Mouse (Mus musculus): ENCODE results near the gene U2af1l4. TPM values are rescaled to one million over a fixed set of nuclear protein-coding genes. Genes with fewer than 3 reads are reported as not detected.

The U2af1l4 gene
- polyA plus RNA-seq (2012; rRNA removed): 31.6 and 36.5 TPM in 2 replicates

DNA sequence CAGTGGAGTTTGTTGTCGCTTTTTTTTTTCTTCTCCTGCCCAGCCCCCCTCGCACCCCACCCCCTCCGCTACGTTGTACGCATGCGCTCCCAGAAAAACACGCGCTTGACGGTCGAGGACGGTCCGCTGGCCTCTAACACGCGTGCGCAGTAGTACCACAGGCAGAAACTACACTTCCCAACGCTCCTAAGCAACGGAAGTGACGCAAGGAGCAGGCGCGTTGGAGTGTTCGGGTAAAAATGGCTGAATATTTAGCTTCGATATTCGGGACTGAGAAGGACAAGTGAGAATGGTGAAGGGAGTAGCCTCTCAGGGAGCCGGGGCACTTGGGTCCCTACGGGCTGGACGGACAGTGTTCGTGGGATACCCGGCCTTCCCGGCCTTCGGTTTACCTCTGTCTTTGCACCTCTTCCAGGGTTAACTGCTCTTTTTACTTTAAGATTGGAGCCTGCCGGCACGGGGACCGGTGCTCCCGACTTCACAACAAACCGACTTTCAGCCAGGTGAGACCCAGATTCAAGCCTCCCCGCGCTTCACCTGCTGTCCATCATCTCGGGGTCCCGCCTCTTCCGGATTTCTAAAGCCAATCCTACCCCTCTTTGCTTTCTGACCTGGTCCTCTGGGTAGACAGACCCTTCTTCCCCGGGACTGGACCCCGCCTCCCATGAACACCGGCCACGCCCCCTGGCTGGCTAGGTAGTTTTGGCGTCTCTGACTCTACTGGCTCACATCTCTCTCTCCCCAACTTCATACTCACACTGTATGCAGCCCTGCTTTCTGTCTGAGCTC is at the start of gene U2af1l4, which contains the start of the genes Gm49396 and Psenen:
Gene U2af1l4, plus strand, starts transcription at position 185 of the 789 bp plus-strand sequence.
Gene Gm49396, plus strand, starts transcription at position 228 of the 789 bp plus-strand sequence.
Gene Psenen, minus strand, starts transcription at position 511 of the 789 bp plus-strand sequence.
- H3K36me3 ChIP-seq (ENCODE audit: control insufficient read depth, insufficient read depth, low read length): peaks cover 2% of the 10 kb centered on the region; the same call in 1 of the 2 replicates
- H3K4me3 ChIP-seq (ENCODE audit: extremely low read depth, insufficient read depth, insufficient read length): peak within 1 kb of the TSS; percentile 90
- H3K27me3 ChIP-seq (ENCODE audit: control insufficient read depth, insufficient read depth, low read length): no peaks in the 10 kb centered on the region
- WGBS: under 1% methylated on average over 45 of the region's 45 CpGs
- peak within 1 kb of the TSS; percentile 95 for H3K27ac ChIP-seq (ENCODE audit: insufficient read depth, low read length)
- DNase-seq (ENCODE audit: low read depth in 1 of 2, low spot score in 2 of 2): peak; percentile 95 to 98
- peaks cover 6% of the 10 kb centered on the region; the same call in 1 of the 2 replicates for H3K4me1 ChIP-seq (ENCODE audit: control insufficient read depth, insufficient read depth, insufficient read length)
- TF ChIP-seq POLR2A (IDR thresholded peaks at IDR 0.05; ENCODE audit: low read depth, low read length) (no peak; the same call in 1 of the 2 replicates), CTCF (IDR thresholded peaks at IDR 0.05; ENCODE audit: extremely low read depth, insufficient read depth, insufficient read length, insufficient replicate concordance) (no peak)

- no peaks in the 10 kb centered on the region for H3K27me3 ChIP-seq (ENCODE audit: control insufficient read depth, insufficient read depth, low read length)
- no peaks in the 10 kb centered on the region for H3K36me3 ChIP-seq (ENCODE audit: control insufficient read depth, insufficient read depth, low read length)
- no peak overlapping the region for H3K27ac ChIP-seq (ENCODE audit: insufficient read depth, low read length)
- no peaks in the 10 kb centered on the region for H3K4me1 ChIP-seq (ENCODE audit: control insufficient read depth, insufficient read depth, insufficient read length)
- no peak for DNase-seq (ENCODE audit: low read depth in 1 of 2, low spot score in 2 of 2)
- no peak overlapping the region for H3K4me3 ChIP-seq (ENCODE audit: extremely low read depth, insufficient read depth, insufficient read length)
- 76% methylated on average over 24 of the region's 24 CpGs for WGBS
- TF ChIP-seq CTCF (IDR thresholded peaks at IDR 0.05; ENCODE audit: extremely low read depth, insufficient read depth, insufficient read length, insufficient replicate concordance) (no peak), POLR2A (IDR thresholded peaks at IDR 0.05; ENCODE audit: low read depth, low read length) (no peak)
These were observed 47.9 kb upstream of the U2af1l4 start for GRCm38 (mm10) chr7:30515003-30515760.

GRCm38 (mm10) chr7:30518325-30518724 is 44.8 kb upstream of the U2af1l4 start:
- no peak for DNase-seq (ENCODE audit: low read depth in 1 of 2, low spot score in 2 of 2)
- H3K4me3 ChIP-seq (ENCODE audit: extremely low read depth, insufficient read depth, insufficient read length): no peak overlapping the region
- H3K4me1 ChIP-seq (ENCODE audit: control insufficient read depth, insufficient read depth, insufficient read length): no peaks in the 10 kb centered on the region
- H3K27me3 ChIP-seq (ENCODE audit: control insufficient read depth, insufficient read depth, low read length): no peaks in the 10 kb centered on the region
- WGBS: 53% methylated on average over 8 of the region's 8 CpGs
- no peak for TF ChIP-seq CTCF (IDR thresholded peaks at IDR 0.05; ENCODE audit: extremely low read depth, insufficient read depth, insufficient read length, insufficient replicate concordance)
- TF ChIP-seq POLR2A (IDR thresholded peaks at IDR 0.05; ENCODE audit: low read depth, low read length): no peak
- no peaks in the 10 kb centered on the region for H3K36me3 ChIP-seq (ENCODE audit: control insufficient read depth, insufficient read depth, low read length)
- no peak overlapping the region for H3K27ac ChIP-seq (ENCODE audit: insufficient read depth, low read length)

DNA sequence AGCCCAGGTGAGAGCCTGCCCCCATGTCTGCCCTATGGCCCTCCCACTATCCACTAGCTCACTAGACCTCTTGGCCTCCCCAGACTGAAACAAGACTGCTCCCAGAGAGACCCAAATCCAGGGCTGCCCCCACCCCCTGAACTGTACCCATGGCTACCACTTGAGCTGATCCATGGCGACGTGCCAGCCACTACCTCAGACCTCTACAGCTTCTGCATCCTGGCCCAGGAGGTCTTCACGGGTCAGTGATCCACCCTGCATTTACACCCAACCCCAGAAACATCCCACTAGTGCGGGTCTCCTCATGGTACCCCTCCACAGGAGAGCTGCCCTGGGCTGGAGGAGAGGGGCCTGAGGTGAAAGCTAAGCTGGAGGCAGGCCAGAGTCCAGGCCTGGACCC is 42.7 kb upstream of the U2af1l4 start:
- Histone ChIP-seq H3K27me3 (ENCODE audit: control insufficient read depth, insufficient read depth, low read length) (no peaks in the 10 kb centered on the region), H3K36me3 (ENCODE audit: control insufficient read depth, insufficient read depth, low read length) (no peaks in the 10 kb centered on the region), H3K4me1 (ENCODE audit: control insufficient read depth, insufficient read depth, insufficient read length) (no peaks in the 10 kb centered on the region), H3K4me3 (ENCODE audit: extremely low read depth, insufficient read depth, insufficient read length) (no peak overlapping the region), H3K27ac (ENCODE audit: insufficient read depth, low read length) (no peak overlapping the region)
- TF ChIP-seq POLR2A (IDR thresholded peaks at IDR 0.05; ENCODE audit: low read depth, low read length): no peak
- TF ChIP-seq CTCF (IDR thresholded peaks at IDR 0.05; ENCODE audit: extremely low read depth, insufficient read depth, insufficient read length, insufficient replicate concordance): no peak
- WGBS: 65% methylated on average over 4 of the region's 4 CpGs
- DNase-seq (ENCODE audit: low read depth in 1 of 2, low spot score in 2 of 2): no peak

DNA sequence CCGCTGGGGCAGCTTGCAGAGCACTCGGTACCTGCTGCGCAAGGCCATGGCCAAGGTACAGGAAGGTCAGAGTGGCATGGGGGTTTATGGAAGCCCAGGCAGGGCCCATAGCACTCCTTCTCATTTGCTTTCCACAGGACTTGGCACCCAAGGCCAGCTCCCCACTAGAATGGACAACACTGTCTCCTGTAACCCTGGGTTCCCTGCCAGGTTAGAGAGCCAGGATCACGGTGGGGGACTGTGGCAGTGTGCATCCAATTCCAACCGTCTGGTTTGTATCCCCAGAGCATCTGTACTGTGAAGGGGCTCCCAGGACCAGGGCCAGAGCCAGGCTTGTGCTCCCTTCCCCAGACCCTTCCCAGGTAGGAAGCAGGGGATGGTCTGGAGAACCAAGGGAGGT is 42.2 kb upstream of the U2af1l4 start:
- no peaks in the 10 kb centered on the region for H3K4me1 ChIP-seq (ENCODE audit: control insufficient read depth, insufficient read depth, insufficient read length)

GRCm38 (mm10) chr7:30522871-30523270 is 40.2 kb upstream of the U2af1l4 start:
- DNase-seq (ENCODE audit: low read depth in 1 of 2, low spot score in 2 of 2): no peak
- TF ChIP-seq CTCF (IDR thresholded peaks at IDR 0.05; ENCODE audit: extremely low read depth, insufficient read depth, insufficient read length, insufficient replicate concordance): no peak
- TF ChIP-seq POLR2A (IDR thresholded peaks at IDR 0.05; ENCODE audit: low read depth, low read length): no peak
- no peaks in the 10 kb centered on the region; the same call in 1 of the 2 replicates for H3K36me3 ChIP-seq (ENCODE audit: control insufficient read depth, insufficient read depth, low read length)
- no peaks in the 10 kb centered on the region for H3K4me1 ChIP-seq (ENCODE audit: control insufficient read depth, insufficient read depth, insufficient read length)
- H3K27ac ChIP-seq (ENCODE audit: insufficient read depth, low read length): no peak overlapping the region
- 93% methylated on average over 10 of the region's 10 CpGs for WGBS
- H3K27me3 ChIP-seq (ENCODE audit: control insufficient read depth, insufficient read depth, low read length): no peaks in the 10 kb centered on the region
- H3K4me3 ChIP-seq (ENCODE audit: extremely low read depth, insufficient read depth, insufficient read length): no peak overlapping the region

More for the DNA sequence above, 42.2 kb upstream of the U2af1l4 start:
- Histone ChIP-seq H3K36me3 (ENCODE audit: control insufficient read depth, insufficient read depth, low read length) (no peaks in the 10 kb centered on the region; the same call in 1 of the 2 replicates), H3K27ac (ENCODE audit: insufficient read depth, low read length) (no peak overlapping the region), H3K27me3 (ENCODE audit: control insufficient read depth, insufficient read depth, low read length) (no peaks in the 10 kb centered on the region), H3K4me3 (ENCODE audit: extremely low read depth, insufficient read depth, insufficient read length) (no peak overlapping the region)
- no peak for DNase-seq (ENCODE audit: low read depth in 1 of 2, low spot score in 2 of 2)
- TF ChIP-seq CTCF (IDR thresholded peaks at IDR 0.05; ENCODE audit: extremely low read depth, insufficient read depth, insufficient read length, insufficient replicate concordance) (no peak), POLR2A (IDR thresholded peaks at IDR 0.05; ENCODE audit: low read depth, low read length) (no peak)
- 91% methylated on average over 5 of the region's 5 CpGs for WGBS
